Mouse (Mus musculus) cortical plate, adult 2 months (tissue): ENCODE data around the gene Akt2.

Experiments
- CTCF ChIP-seq: fragments of 200-500 bp; IDR thresholded peaks from 2 replicates; pipeline ENCODE4 v1.5.1; 2011; ENCODE audit warnings: mild to moderate bottlenecking, control low read depth, low read length; ENCODE audit not compliant: insufficient read depth; ENCODE audit errors: extremely low read depth
- POLR2A ChIP-seq: fragments of 200-500 bp; IDR thresholded peaks from 2 replicates; pipeline ENCODE4 v1.6.1; 2011; ENCODE audit warnings: mild to moderate bottlenecking, low read length, control low read depth; ENCODE audit not compliant: insufficient read depth; ENCODE audit errors: extremely low read depth

DNA sequence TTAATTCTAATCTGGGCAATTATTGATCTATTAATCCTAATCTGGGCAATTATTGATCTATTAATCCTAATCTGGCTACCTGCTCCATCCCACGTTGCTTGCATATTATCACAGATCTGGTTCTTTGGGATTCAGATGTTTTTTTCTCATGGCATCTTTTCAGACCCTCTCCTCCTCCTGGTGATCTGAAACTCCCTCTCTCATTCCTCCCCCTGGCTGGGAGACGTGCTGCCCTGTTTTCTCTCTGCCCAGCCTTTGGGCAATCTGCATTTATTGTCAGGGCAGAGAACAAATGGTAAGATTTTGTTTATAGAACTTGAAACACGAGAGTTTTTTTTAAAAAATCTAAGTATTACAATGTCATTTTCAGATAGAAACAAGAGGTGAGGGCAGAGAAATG, 96.5 kb downstream of the Akt2 start:
- no peak for TF ChIP-seq POLR2A
- TF ChIP-seq CTCF = no peak
